Mouse (Mus musculus): ENCODE results near the gene Phf21a.
A peak's percentile ranks its signal among the peaks of the same experiment; 100 is the strongest.

Gene Phf21a

GRCm38 (mm10) chr2:92375099-92375623, 282.2 kb downstream of the Phf21a start:
- DNase-seq (ENCODE audit: extremely low read depth, insufficient read length, low spot score), result peak; percentile 98

DNA sequence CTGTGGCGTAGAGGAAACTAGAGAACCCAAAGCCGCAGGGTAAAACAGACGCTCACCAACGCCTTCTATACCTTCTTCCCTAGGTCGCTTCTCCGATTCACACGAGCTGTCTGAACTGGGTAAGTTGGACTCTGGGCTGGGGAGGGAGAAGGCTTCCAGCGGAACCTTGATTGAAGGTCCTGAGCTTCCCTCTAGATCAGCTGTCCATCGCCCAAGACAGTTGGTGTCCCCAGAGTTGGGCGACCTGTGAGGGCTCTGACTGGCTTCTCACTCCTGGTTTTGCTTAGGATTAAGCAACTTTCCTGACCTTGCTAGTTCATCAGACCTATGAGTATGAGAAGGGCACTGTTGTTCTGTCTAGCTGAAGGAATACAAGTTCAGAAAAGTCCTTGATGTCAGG, 282.9 kb downstream of the Phf21a start:
- no peak for DNase-seq (ENCODE audit: extremely low read depth, insufficient read length, low spot score)

DNA sequence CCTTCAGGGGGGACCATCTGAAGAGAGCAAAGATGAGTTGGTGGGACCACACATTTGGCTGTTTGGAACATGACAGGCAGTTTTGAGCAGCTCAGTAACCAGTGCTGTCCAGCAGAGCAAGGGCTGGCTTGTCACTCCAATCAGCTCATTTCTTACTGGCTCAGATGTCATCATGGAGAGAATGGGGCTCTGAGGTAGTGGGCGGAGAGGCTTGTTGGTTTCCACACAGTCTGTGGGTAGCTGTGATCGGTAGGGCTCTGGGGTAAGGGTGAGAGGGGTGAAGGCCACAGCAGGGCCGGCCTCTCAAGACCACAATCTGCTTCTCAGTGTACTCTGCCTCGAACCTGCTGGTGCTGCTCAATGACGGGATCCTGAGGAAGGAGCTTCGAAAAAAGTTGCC, 283.4 kb downstream of the Phf21a start:
- no peak for DNase-seq (ENCODE audit: extremely low read depth, insufficient read length, low spot score)

DNA sequence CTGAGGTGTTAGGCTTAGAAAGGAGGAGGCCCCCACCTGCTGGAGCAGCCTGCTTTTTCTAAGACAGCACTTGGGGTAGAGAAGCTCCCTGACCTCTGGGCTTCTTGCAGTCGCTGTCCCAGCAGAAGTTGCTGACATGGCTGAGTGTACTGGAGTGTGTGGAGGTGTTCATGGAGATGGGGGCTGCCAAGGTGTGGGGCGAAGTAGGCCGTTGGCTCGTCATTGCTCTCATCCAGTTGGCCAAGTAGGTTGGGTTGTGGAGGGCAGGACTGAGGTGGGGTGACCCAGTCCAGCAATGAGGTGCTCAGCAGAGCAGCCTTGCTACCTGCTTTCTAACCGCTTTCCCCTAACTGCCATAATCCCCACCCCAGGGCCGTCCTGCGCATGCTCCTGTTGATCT, 284.4 kb downstream of the Phf21a start:
- no peak for DNase-seq (ENCODE audit: extremely low read depth, insufficient read length, low spot score)

DNA sequence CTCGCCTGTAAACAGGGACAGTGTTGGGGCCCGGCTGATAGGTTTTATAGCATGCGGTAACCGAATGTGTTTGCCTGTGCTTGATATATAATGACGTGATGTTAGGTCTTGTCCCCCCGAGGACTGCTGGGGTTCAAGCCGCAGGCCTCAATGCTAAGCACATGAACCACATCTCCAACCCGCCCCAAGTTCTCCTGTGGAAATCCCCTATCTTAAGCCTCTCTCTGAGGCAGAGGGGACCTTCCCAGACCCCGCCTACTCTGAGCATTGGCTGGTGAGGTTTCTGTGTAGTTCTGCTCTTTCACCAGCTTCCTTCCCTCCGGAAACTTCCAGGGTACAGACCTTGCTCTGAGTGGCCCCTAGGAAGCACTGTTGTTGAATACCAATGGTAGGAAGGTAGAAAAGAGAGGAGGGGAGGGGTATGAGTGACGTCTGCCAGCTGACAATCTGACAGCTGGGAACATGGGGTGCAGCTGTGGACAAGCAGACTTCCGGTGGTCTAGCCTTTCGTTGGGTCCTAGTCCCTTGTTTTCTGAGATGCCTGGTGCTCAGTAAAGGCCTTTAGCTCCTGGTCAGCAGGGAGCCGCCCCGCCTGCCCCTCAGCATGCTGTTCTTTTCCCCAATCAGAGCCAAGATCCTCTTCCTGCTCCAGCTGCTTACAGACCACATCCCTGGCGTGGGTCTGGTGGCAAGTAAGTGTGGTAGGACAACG, 287.0 kb downstream of the Phf21a start:
- no peak for DNase-seq (ENCODE audit: extremely low read depth, insufficient read length, low spot score)

- DNase-seq (ENCODE audit: extremely low read depth, insufficient read length, low spot score), result no peak
Measured at GRCm38 (mm10) chr2:92380495-92381050, 287.7 kb downstream of the Phf21a start.

DNA sequence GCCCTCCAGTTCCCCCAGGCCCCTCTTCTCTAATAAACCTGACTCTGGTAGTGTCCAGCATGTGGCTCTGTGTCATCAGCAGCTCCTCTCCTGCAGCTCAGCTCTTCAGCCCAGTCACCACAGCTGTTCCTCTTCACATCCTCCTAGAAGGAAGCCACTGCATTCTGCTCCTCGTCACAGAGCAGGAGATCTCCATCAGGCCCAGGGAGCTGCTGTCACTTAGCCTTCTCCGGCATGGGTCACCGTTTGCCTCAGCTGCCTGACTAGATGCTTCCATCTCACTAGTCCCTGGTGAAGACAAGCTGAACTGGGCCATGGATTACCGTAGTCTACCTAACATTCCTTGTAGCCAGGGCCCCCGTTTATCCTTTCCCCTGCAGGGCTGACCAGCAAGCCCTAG, 288.2 kb downstream of the Phf21a start:
- DNase-seq (ENCODE audit: extremely low read depth, insufficient read length, low spot score), result no peak

- DNase-seq (ENCODE audit: extremely low read depth, insufficient read length, low spot score), result no peak
Measured at GRCm38 (mm10) chr2:92381901-92382588, 289.1 kb downstream of the Phf21a start, which contains the start of gene 1700029I15Rik. Gene 1700029I15Rik, plus strand, starts transcription at chr2:92382538.

DNA sequence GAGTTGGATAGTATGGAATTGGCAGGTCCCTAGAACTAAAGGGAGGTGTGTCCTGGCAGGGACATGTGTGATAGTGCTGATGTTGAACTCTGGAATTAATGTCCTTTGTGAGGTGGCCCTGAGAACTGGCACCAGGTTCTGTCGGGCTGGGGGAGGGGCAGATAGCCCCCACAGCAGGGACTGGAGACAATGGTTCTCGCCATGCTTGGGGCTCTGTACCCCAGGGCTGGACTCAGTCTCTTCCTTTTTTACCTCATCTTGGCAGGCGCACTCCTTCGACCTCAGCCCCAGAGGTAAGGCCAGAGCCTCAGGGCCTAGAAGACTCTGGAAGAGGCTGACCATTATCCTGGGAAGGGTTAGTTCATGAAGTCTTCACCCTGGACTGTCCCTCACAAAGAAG, 289.8 kb downstream of the Phf21a start:
- DNase-seq (ENCODE audit: extremely low read depth, insufficient read length, low spot score), result no peak

- DNase-seq (ENCODE audit: extremely low read depth, insufficient read length, low spot score), result no peak
Measured at GRCm38 (mm10) chr2:92384101-92384500, 291.2 kb downstream of the Phf21a start.

DNA sequence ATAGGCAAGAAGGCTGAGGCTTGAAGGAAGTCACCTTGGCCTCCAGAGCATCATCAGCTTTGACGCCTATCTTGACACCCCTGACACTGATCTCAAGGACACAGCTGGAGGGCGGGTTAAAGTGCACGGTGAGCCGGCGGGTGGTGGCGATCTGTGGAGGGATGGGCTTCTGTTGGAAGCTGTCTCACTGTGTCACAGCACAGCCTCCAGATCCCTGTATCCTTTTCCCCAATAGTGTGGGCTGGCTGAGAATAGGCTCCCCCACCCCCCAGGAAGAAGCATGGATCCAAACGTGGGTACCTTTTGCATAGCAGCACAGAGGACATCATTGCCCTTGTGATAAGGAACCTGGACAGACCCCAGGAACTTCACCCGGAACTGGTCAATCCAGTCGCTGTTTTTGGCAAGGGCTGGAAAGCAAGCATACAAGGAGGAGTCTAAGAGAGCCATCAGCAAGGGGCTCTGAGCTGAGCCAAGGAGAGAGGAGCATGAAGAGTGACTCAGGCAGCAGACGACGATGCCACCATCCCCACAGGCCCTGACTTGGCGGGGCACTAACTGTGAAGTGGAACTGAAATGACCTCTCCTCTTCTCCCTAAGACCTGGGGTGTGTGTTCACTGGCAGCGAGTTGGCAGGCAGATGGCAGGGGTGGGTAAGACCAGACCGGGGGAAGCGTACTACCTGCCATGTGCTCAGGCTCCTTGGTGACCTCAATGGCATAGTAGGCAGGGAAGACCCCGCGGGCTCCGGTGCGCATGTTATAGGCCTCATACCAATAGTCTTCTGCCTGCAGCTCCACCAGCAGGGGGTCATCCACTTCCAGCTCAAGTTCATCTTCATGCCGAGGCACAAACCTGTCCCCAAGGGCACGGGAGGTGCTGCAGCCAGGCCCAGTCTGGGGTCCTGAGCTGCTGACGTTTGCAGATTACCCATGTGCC, 292.5 kb downstream of the Phf21a start:
- DNase-seq (ENCODE audit: extremely low read depth, insufficient read length, low spot score), result no peak

DNA sequence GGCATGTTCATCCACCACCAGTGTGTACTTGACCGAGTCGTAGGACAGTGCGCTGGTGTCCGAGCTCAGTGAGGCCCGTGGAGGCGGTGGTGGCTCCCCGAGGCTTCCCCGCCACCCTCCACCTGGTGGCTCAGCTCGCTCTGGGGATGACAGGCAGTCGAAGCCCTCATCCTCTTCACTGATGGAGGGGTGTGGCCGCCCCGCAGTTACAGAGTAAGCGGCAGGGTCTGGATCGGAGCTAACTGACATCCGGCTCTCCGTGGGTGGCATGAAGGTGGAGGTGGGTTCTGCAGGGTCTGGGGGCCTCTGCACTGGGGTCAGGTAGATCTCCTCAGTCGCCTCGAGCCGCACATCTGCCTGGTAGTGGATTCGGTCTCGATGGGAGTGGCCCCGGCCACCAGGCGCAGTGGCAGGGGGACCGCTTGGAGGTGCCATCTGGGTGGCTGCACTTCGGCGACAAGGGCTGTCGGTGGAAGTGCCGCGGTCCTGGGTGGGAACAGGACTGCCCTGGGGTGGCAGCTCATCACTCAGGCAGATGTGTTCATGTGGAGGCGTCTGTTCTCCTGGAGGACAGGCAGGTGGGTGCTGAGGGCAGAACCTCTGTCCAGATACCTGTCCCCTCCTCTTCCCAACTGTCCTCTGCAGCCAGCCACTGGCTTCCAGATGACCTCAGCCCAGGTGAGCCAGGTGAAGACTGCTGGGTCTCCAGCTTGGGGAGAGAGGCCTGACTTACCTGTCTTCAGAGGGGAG, 294.1 kb downstream of the Phf21a start:
- no peak for DNase-seq (ENCODE audit: extremely low read depth, insufficient read length, low spot score)

- DNase-seq (ENCODE audit: extremely low read depth, insufficient read length, low spot score), result peak; percentile 74
Measured at GRCm38 (mm10) chr2:92387646-92388045, 294.7 kb downstream of the Phf21a start.

GRCm38 (mm10) chr2:92388081-92388517, 295.2 kb downstream of the Phf21a start:
- no peak for DNase-seq (ENCODE audit: extremely low read depth, insufficient read length, low spot score)

- DNase-seq (ENCODE audit: extremely low read depth, insufficient read length, low spot score), result peak; percentile 90
Measured at GRCm38 (mm10) chr2:92388891-92389641, 296.1 kb downstream of the Phf21a start.

DNA sequence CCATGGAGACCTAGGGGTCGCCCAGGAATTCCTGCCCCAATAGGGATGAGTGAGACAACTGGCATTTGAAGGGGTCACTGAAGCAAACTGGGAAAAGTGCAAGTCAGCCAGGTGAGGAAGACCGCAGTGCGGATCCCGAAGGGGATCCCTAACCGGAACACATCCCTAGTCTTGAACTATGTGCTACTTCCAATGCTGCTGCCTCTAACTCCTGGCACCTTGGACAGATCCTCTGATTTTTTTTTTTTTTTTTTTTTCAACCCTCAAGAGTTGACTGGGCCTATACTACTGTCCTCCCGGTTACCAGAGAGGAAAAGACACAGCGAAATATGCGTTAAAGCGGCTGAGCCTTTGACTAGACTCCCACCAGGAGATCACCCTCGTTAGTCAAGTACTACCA, 296.7 kb downstream of the Phf21a start:
- DNase-seq (ENCODE audit: extremely low read depth, insufficient read length, low spot score), result no peak

DNA sequence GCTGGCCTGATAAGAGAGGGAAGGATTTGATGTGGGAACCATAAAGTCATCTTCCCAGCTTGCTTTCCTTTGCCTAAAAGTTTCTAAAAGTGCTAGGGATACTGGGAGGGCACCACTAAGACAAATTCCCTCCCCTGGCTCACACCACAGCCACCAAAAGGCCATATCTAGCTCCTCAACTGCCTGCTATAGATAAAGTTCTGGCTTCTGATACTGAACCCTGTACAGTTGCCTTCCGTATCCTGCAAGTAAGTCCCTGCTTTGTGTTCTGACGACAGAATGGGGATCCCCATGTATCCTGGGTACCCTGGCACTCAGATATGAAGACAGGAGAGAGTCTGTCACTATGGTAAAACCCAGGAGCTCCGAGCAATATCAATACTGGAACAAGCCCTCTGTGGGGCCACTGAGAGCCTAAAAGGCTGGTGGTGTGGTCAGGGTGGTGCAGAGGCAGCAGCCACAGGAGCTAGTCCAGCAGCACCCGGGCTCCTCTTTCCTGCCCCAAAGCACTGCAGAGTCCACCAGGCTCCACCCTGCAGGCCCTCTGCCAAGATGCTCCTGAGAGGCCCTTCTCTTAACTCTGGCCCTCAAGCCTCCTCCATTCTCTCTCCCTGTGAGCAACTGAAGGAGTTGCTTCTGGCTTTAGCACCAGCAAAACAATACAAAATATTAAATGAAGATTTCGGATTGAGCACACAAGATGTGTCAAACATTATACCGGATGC, 297.5 kb downstream of the Phf21a start:
- peak; percentile 42 for DNase-seq (ENCODE audit: extremely low read depth, insufficient read length, low spot score)

GRCm38 (mm10) chr2:92391116-92391515, 298.2 kb downstream of the Phf21a start:
- no peak for DNase-seq (ENCODE audit: extremely low read depth, insufficient read length, low spot score)

Data from 3134 (cell line).